Mouse (Mus musculus) liver, embryonic 11.5 days (tissue): ENCODE data around the gene Thpo. TPM values are rescaled to one million over a fixed set of nuclear protein-coding genes. Genes with fewer than 3 reads are reported as not detected.

Experiments
- ATAC-seq: fragments of 200-750 bp; cut with Nextera tagmentation; replicated peaks from 2 replicates; pipeline ENCODE4 v1.8.0; 2017; ENCODE audit warnings: moderate number of reproducible peaks, mild to moderate bottlenecking, moderate TSS enrichment, moderate library complexity; ENCODE audit not compliant: low FRiP score
- DNase-seq: peaks from one replicate; pipeline ENCODE4 v3.0.0-alpha.2; 2017; ENCODE audit warnings: low spot score
- H3K27ac ChIP-seq: fragments of 300-500 bp; sonication (generic); 2 replicates; pipeline ENCODE4 v1.5.1; 2014; ENCODE audit warnings: mild to moderate bottlenecking, low read depth, low read length, control low read depth
- H3K27me3 ChIP-seq: fragments of 300-500 bp; sonication (generic); replicated peaks from 2 replicates; pipeline ENCODE4 v1.6.1; 2014; ENCODE audit warnings: low read length, mixed read lengths; ENCODE audit not compliant: control insufficient read depth, insufficient read depth
- H3K36me3 ChIP-seq: fragments of 300-500 bp; sonication (generic); 2 replicates; pipeline ENCODE4 v1.6.1; 2014; ENCODE audit warnings: mild to moderate bottlenecking, low read length, moderate library complexity, mixed read lengths; ENCODE audit not compliant: control insufficient read depth, insufficient read depth
- H3K4me1 ChIP-seq: fragments of 300-500 bp; sonication (generic); replicated peaks from 2 replicates; pipeline ENCODE4 v1.6.1; 2014; ENCODE audit warnings: low read length, mixed read lengths; ENCODE audit not compliant: control insufficient read depth, insufficient read depth
- H3K4me2 ChIP-seq: fragments of 300-500 bp; sonication (generic); 2 replicates; pipeline ENCODE4 v1.6.1; 2014; ENCODE audit warnings: mild to moderate bottlenecking, control low read depth, moderate library complexity
- H3K4me3 ChIP-seq: fragments of 300-500 bp; sonication (generic); 2 replicates; pipeline ENCODE4 v1.5.1; 2014; ENCODE audit warnings: low read depth, low read length, control low read depth
- H3K9ac ChIP-seq: fragments of 300-500 bp; sonication (generic); 2 replicates; pipeline ENCODE4 v1.6.1; 2014; ENCODE audit warnings: low read depth, low read length, control low read depth
- H3K9me3 ChIP-seq: fragments of 300-500 bp; sonication (generic); 2 replicates; pipeline ENCODE4 v1.6.1; 2016; ENCODE audit warnings: low read length, inconsistent platforms, mixed read lengths; ENCODE audit not compliant: control insufficient read depth
- WGBS: fragments of 180-500 bp; shearing (Covaris S2); extraction: QIAGEN DNeasy Blood & Tissue Kit; methylation state at CpG from one replicate; pipeline ENCODE4 v1.1.7; 2014; 5-methylcytosine and 5-hydroxymethylcytosine counted together
- polyA plus RNA-seq: library from polyadenylated mRNA; unstranded; fragments of >200 nt; fragmentation: Nextera tagmentation; extraction: Ambion mirVana; gene quantifications from 2 replicates; pipeline ENCODE4 v1.2.1, GENCODE M21; 2014

Thpo gene
- polyA plus RNA-seq, 1 experiment from 2014 or later, result 4.1 TPM

GRCm38 (mm10) chr16:20756052-20756451, 21.7 kb upstream of the Thpo start:
- WGBS, result 85% methylated on average over 5 of the region's 5 CpGs
- H3K27ac ChIP-seq, result no peak overlapping the region
- no peak overlapping the region for H3K9ac ChIP-seq
- H3K9me3 ChIP-seq, result no peaks in the 10 kb centered on the region
- H3K27me3 ChIP-seq, result no peaks in the 10 kb centered on the region
- no peak overlapping the region for H3K4me3 ChIP-seq
- H3K36me3 ChIP-seq, result no peaks in the 10 kb centered on the region
- no peak overlapping the region for H3K4me2 ChIP-seq
- no peak for ATAC-seq
- DNase-seq, result no peak
- H3K4me1 ChIP-seq, result no peaks in the 10 kb centered on the region

GRCm38 (mm10) chr16:20750518-20750917, 16.2 kb upstream of the Thpo start:
- WGBS, result 60% methylated on average over 8 of the region's 8 CpGs
- Histone ChIP-seq H3K4me2 (no peak overlapping the region), H3K36me3 (no peaks in the 10 kb centered on the region), H3K9me3 (no peaks in the 10 kb centered on the region), H3K27me3 (peaks cover 4% of the 10 kb centered on the region; the same call in 1 of the 2 replicates), H3K9ac (no peak overlapping the region), H3K27ac (no peak overlapping the region), H3K4me1 (no peaks in the 10 kb centered on the region), H3K4me3 (no peak overlapping the region)
- DNase-seq, result no peak
- ATAC-seq, result no peak

- Histone ChIP-seq H3K4me2 (no peak overlapping the region), H3K27ac (no peak overlapping the region), H3K36me3 (no peaks in the 10 kb centered on the region), H3K9ac (no peak overlapping the region), H3K9me3 (no peaks in the 10 kb centered on the region), H3K4me3 (no peak overlapping the region), H3K4me1 (no peaks in the 10 kb centered on the region), H3K27me3 (peaks cover 4% of the 10 kb centered on the region; the same call in 1 of the 2 replicates)
- no peak for DNase-seq
- WGBS, result 75% methylated on average over 6 of the region's 6 CpGs
- ATAC-seq, result no peak
Observed at GRCm38 (mm10) chr16:20746641-20747040, 12.3 kb upstream of the Thpo start.

GRCm38 (mm10) chr16:20739845-20740244, 5.5 kb upstream of the Thpo start:
- Histone ChIP-seq H3K36me3 (no peaks in the 10 kb centered on the region), H3K4me1 (no peaks in the 10 kb centered on the region), H3K9me3 (no peaks in the 10 kb centered on the region), H3K27ac (no peak overlapping the region), H3K9ac (no peak overlapping the region), H3K4me3 (no peak overlapping the region), H3K27me3 (peaks cover 16% of the 10 kb centered on the region), H3K4me2 (no peak overlapping the region)
- ATAC-seq (no peak), DNase-seq (no peak)
- 76% methylated on average over 9 of the region's 9 CpGs for WGBS

- DNase-seq, result no peak
- ATAC-seq, result no peak
- Histone ChIP-seq H3K4me1 (peaks cover 1% of the 10 kb centered on the region; the same call in 1 of the 2 replicates), H3K4me2 (no peak overlapping the region), H3K9me3 (no peaks in the 10 kb centered on the region), H3K36me3 (no peaks in the 10 kb centered on the region), H3K27me3 (peaks cover 46% of the 10 kb centered on the region), H3K9ac (no peak overlapping the region), H3K4me3 (no peak overlapping the region), H3K27ac (no peak overlapping the region)
- 82% methylated on average over 5 of the region's 5 CpGs for WGBS
Observed at GRCm38 (mm10) chr16:20736823-20737222, 2.5 kb upstream of the Thpo start.

GRCm38 (mm10) chr16:20736168-20736567, 1.9 kb upstream of the Thpo start:
- no peak overlapping the region for H3K4me2 ChIP-seq
- 76% methylated on average over 7 of the region's 7 CpGs for WGBS
- no peak overlapping the region for H3K4me3 ChIP-seq

GRCm38 (mm10) chr16:20735651-20736050, 1.3 kb upstream of the Thpo start:
- no peaks in the 10 kb centered on the region for H3K9me3 ChIP-seq
- H3K36me3 ChIP-seq, result no peaks in the 10 kb centered on the region
- H3K4me2 ChIP-seq, result no peak overlapping the region
- H3K4me3 ChIP-seq, result no peak overlapping the region
- ATAC-seq (no peak), DNase-seq (no peak)
- H3K27ac ChIP-seq, result no peak overlapping the region
- H3K4me1 ChIP-seq, result peaks cover 3% of the 10 kb centered on the region; the same call in 1 of the 2 replicates
- no peak overlapping the region for H3K9ac ChIP-seq
- H3K27me3 ChIP-seq, result peaks cover 56% of the 10 kb centered on the region
- WGBS, result 58% methylated on average over 5 of the region's 5 CpGs

More at GRCm38 (mm10) chr16:20736168-20736567, 1.9 kb upstream of the Thpo start:
- Histone ChIP-seq H3K27ac (no peak overlapping the region), H3K4me1 (peaks cover 3% of the 10 kb centered on the region; the same call in 1 of the 2 replicates), H3K9ac (no peak overlapping the region), H3K27me3 (peaks cover 52% of the 10 kb centered on the region), H3K36me3 (no peaks in the 10 kb centered on the region), H3K9me3 (no peaks in the 10 kb centered on the region)
- ATAC-seq (no peak), DNase-seq (no peak)

GRCm38 (mm10) chr16:20732925-20733730, 1.2 kb downstream of the Thpo start, which contains the start of gene Chrd:
Gene Chrd (plus strand): TSS chr16:20733127.
- Histone ChIP-seq H3K9me3 (no peaks in the 10 kb centered on the region), H3K4me1 (peaks cover 3% of the 10 kb centered on the region; the same call in 1 of the 2 replicates), H3K27ac (peak within 1 kb of the TSS; percentile 41; the same call in 1 of the 2 replicates), H3K36me3 (no peaks in the 10 kb centered on the region), H3K9ac (peak within 1 kb of the TSS; percentile 56), H3K4me2 (peak within 1 kb of the TSS; percentile 64), H3K27me3 (peaks cover 62% of the 10 kb centered on the region), H3K4me3 (peak within 1 kb of the TSS; percentile 50)
- ATAC-seq (peak; percentile 56; the same call in 1 of the 2 replicates), DNase-seq (peak; percentile 70)
- 2% methylated on average over 56 of the region's 70 CpGs for WGBS
